Mouse (Mus musculus) embryonic fibroblast, embryonic 13.5 days (primary cell): ENCODE measurements at regions not wholly inside any gene's neighbourhood (a gene's known extent, or its start where the extent isn't known, plus 50 kb on each side); places are given as distances from the start of the nearest gene placed in this dataset.

ENCODE experiments used
- H3K27ac ChIP-seq: 2 replicates; pipeline ENCODE4 v1.5.1; 2012; ENCODE audit warnings: low read length, control low read depth, inconsistent platforms; ENCODE audit not compliant: insufficient read depth
- H3K4me1 ChIP-seq: 2 replicates; pipeline ENCODE4 v1.6.1; 2011; ENCODE audit warnings: low read length; ENCODE audit not compliant: control insufficient read depth, insufficient read depth
- H3K4me3 ChIP-seq: 2 replicates; pipeline ENCODE4 v1.5.1; 2011; ENCODE audit warnings: mild to moderate bottlenecking, control low read depth, low read length; ENCODE audit not compliant: insufficient read depth
- CTCF ChIP-seq: IDR thresholded peaks from 2 replicates; pipeline ENCODE4 v1.5.1; 2011; ENCODE audit warnings: mild to moderate bottlenecking, control low read depth, low read length, moderate library complexity, borderline replicate concordance; ENCODE audit not compliant: insufficient read depth
- POLR2A ChIP-seq: IDR thresholded peaks from 2 replicates; pipeline ENCODE4 v1.6.1; 2011; ENCODE audit warnings: low read depth, mild to moderate bottlenecking, control low read depth, low read length, moderate library complexity

GRCm38 (mm10) chr3:52517808-52518207 is 249.7 kb downstream of the Foxo1 start:
- no peak overlapping the region for H3K27ac ChIP-seq
- H3K4me3 ChIP-seq: no peak overlapping the region
- TF ChIP-seq POLR2A (no peak), CTCF (no peak)
- H3K4me1 ChIP-seq: no peaks in the 10 kb centered on the region

GRCm38 (mm10) chr3:52516691-52517090 is 248.6 kb downstream of the Foxo1 start:
- Histone ChIP-seq H3K4me1 (no peaks in the 10 kb centered on the region), H3K4me3 (no peak overlapping the region), H3K27ac (no peak overlapping the region)
- TF ChIP-seq POLR2A (no peak), CTCF (no peak)

GRCm38 (mm10) chr3:52512761-52513160 is 244.6 kb downstream of the Foxo1 start:
- H3K4me1 ChIP-seq: no peaks in the 10 kb centered on the region
- no peak overlapping the region for H3K4me3 ChIP-seq
- TF ChIP-seq CTCF: no peak
- TF ChIP-seq POLR2A: no peak
- H3K27ac ChIP-seq: no peak overlapping the region

GRCm38 (mm10) chr3:52511549-52511948 is 243.4 kb downstream of the Foxo1 start:
- H3K4me1 ChIP-seq: no peaks in the 10 kb centered on the region
- no peak overlapping the region for H3K27ac ChIP-seq
- no peak overlapping the region for H3K4me3 ChIP-seq
- no peak for TF ChIP-seq POLR2A
- TF ChIP-seq CTCF: no peak

GRCm38 (mm10) chr3:52510831-52511230 is 242.7 kb downstream of the Foxo1 start:
- no peak for TF ChIP-seq CTCF
- no peak for TF ChIP-seq POLR2A
- Histone ChIP-seq H3K4me1 (no peaks in the 10 kb centered on the region), H3K27ac (no peak overlapping the region)

GRCm38 (mm10) chr3:52510088-52510765 is 242.1 kb downstream of the Foxo1 start:
- no peak for TF ChIP-seq CTCF
- TF ChIP-seq POLR2A: no peak
- Histone ChIP-seq H3K4me3 (no peak overlapping the region), H3K4me1 (no peaks in the 10 kb centered on the region), H3K27ac (no peak overlapping the region)

More at GRCm38 (mm10) chr3:52510831-52511230, 242.7 kb downstream of the Foxo1 start:
- no peak overlapping the region for H3K4me3 ChIP-seq

GRCm38 (mm10) chr3:52503925-52504324 is 235.8 kb downstream of the Foxo1 start:
- no peak for TF ChIP-seq POLR2A
- no peak for TF ChIP-seq CTCF
- Histone ChIP-seq H3K27ac (no peak overlapping the region), H3K4me1 (peaks cover 8% of the 10 kb centered on the region; the same call in 1 of the 2 replicates), H3K4me3 (no peak overlapping the region)

GRCm38 (mm10) chr3:52502223-52502622 is 234.1 kb downstream of the Foxo1 start:
- Histone ChIP-seq H3K4me1 (peaks cover 8% of the 10 kb centered on the region; the same call in 1 of the 2 replicates), H3K27ac (no peak overlapping the region), H3K4me3 (no peak overlapping the region)
- TF ChIP-seq CTCF (no peak), POLR2A (no peak)

GRCm38 (mm10) chr3:52501614-52502013 is 233.5 kb downstream of the Foxo1 start:
- Histone ChIP-seq H3K27ac (no peak overlapping the region), H3K4me3 (no peak overlapping the region), H3K4me1 (peaks cover 8% of the 10 kb centered on the region; the same call in 1 of the 2 replicates)
- no peak for TF ChIP-seq CTCF
- no peak for TF ChIP-seq POLR2A

- Histone ChIP-seq H3K27ac (no peak overlapping the region), H3K4me1 (peaks cover 8% of the 10 kb centered on the region; the same call in 1 of the 2 replicates), H3K4me3 (no peak overlapping the region)
- TF ChIP-seq CTCF (no peak), POLR2A (no peak)
Measured at GRCm38 (mm10) chr3:52500026-52500425, 231.9 kb downstream of the Foxo1 start.
